Mouse (Mus musculus): ENCODE data around the gene Sacs.

DNA sequence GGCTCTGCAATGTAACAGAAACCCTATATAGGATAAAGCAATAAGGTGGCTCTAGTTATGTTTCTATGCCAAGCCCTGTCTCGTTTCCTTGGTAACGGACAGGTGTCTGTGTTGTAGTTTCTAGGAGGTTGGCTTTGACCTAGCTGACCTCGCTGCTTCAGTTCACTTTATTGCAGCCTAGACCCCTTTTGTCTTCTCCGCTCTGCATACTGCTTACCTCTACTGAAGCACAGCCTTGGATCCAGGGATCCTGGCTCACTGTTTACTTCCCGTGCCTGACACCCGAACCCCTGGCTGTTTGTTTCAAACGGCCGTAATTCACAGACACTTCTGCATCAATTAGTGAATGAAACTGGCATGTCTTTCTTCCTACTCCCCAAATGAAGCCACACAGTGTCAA is 5.1 kb downstream of the Sacs start:
- TF ChIP-seq CTCF (IDR thresholded peaks at IDR 0.05; ENCODE audit: low read depth) (no peak), EP300 (optimal IDR thresholded peaks at IDR 0.05) (no peak)
